Mouse (Mus musculus) liver, embryonic 11.5 days (tissue): Measurements from ENCODE around the gene Ptrh2. TPM values are rescaled to one million over a fixed set of nuclear protein-coding genes. Genes with fewer than 3 reads are reported as not detected.
A peak's percentile ranks its signal among the peaks of the same experiment; 100 is the strongest.
"Not testable (repeated sequence)": the region's sequence is repeated elsewhere in the genome, so short reads cannot be mapped to it uniquely, and the experiment has no call there.

ENCODE experiments used
- ATAC-seq: fragments of 200-750 bp; cut with Nextera tagmentation; replicated peaks from 2 replicates; pipeline ENCODE4 v1.8.0; 2017; ENCODE audit warnings: moderate number of reproducible peaks, mild to moderate bottlenecking, moderate TSS enrichment, moderate library complexity; ENCODE audit not compliant: low FRiP score
- DNase-seq: peaks from one replicate; pipeline ENCODE4 v3.0.0-alpha.2; 2017; ENCODE audit warnings: low spot score
- H3K27ac ChIP-seq: fragments of 300-500 bp; sonication (generic); 2 replicates; pipeline ENCODE4 v1.5.1; 2014; ENCODE audit warnings: mild to moderate bottlenecking, low read depth, low read length, control low read depth
- H3K27me3 ChIP-seq: fragments of 300-500 bp; sonication (generic); replicated peaks from 2 replicates; pipeline ENCODE4 v1.6.1; 2014; ENCODE audit warnings: low read length, mixed read lengths; ENCODE audit not compliant: control insufficient read depth, insufficient read depth
- H3K36me3 ChIP-seq: fragments of 300-500 bp; sonication (generic); 2 replicates; pipeline ENCODE4 v1.6.1; 2014; ENCODE audit warnings: mild to moderate bottlenecking, low read length, moderate library complexity, mixed read lengths; ENCODE audit not compliant: control insufficient read depth, insufficient read depth
- H3K4me1 ChIP-seq: fragments of 300-500 bp; sonication (generic); replicated peaks from 2 replicates; pipeline ENCODE4 v1.6.1; 2014; ENCODE audit warnings: low read length, mixed read lengths; ENCODE audit not compliant: control insufficient read depth, insufficient read depth
- H3K4me2 ChIP-seq: fragments of 300-500 bp; sonication (generic); 2 replicates; pipeline ENCODE4 v1.6.1; 2014; ENCODE audit warnings: mild to moderate bottlenecking, control low read depth, moderate library complexity
- H3K4me3 ChIP-seq: fragments of 300-500 bp; sonication (generic); 2 replicates; pipeline ENCODE4 v1.5.1; 2014; ENCODE audit warnings: low read depth, low read length, control low read depth
- H3K9ac ChIP-seq: fragments of 300-500 bp; sonication (generic); 2 replicates; pipeline ENCODE4 v1.6.1; 2014; ENCODE audit warnings: low read depth, low read length, control low read depth
- H3K9me3 ChIP-seq: fragments of 300-500 bp; sonication (generic); 2 replicates; pipeline ENCODE4 v1.6.1; 2016; ENCODE audit warnings: low read length, inconsistent platforms, mixed read lengths; ENCODE audit not compliant: control insufficient read depth
- WGBS: fragments of 180-500 bp; shearing (Covaris S2); extraction: QIAGEN DNeasy Blood & Tissue Kit; methylation state at CpG from one replicate; pipeline ENCODE4 v1.1.7; 2014; 5-methylcytosine and 5-hydroxymethylcytosine counted together
- polyA plus RNA-seq: library from polyadenylated mRNA; unstranded; fragments of >200 nt; fragmentation: Nextera tagmentation; extraction: Ambion mirVana; gene quantifications from 2 replicates; pipeline ENCODE4 v1.2.1, GENCODE M21; 2014

Ptrh2 gene
- polyA plus RNA-seq, 1 experiment from 2014 or later: 40.5 TPM

DNA sequence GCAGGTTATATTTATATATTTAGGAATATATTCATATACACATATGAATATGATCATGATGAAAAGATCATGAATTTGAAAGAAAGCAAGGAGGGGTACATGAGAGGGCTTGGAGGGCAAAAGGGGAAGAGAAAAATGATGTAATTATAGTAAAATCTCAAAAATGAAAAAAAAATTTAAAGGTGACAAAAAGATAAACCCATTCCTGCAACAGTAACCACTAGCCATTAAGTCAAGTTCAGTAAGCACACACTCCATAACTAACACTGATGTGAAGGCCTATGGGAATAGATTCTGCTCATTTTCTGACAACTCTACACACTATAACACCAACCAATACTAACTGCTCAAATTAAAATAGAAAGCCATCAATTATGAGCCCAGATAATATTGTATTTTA, 41.8 kb downstream of the Ptrh2 start:
- Histone ChIP-seq H3K4me3 (no peak overlapping the region), H3K27me3 (no peaks in the 10 kb centered on the region), H3K9ac (no peak overlapping the region), H3K4me2 (no peak overlapping the region), H3K36me3 (peaks cover 36% of the 10 kb centered on the region), H3K9me3 (no peaks in the 10 kb centered on the region), H3K4me1 (no peaks in the 10 kb centered on the region), H3K27ac (no peak overlapping the region)
- ATAC-seq (no peak), DNase-seq (no peak)

GRCm38 (mm10) chr11:86731443-86731842, 47.7 kb downstream of the Ptrh2 start:
- DNase-seq (no peak), ATAC-seq (no peak)
- Histone ChIP-seq H3K36me3 (peaks cover 27% of the 10 kb centered on the region), H3K9ac (no peak overlapping the region), H3K9me3 (no peaks in the 10 kb centered on the region), H3K27me3 (no peaks in the 10 kb centered on the region), H3K4me1 (no peaks in the 10 kb centered on the region), H3K27ac (no peak overlapping the region), H3K4me2 (no peak overlapping the region), H3K4me3 (no peak overlapping the region)
- WGBS: 91% methylated on average over 2 of the region's 2 CpGs

GRCm38 (mm10) chr11:86734241-86734939, 50.6 kb downstream of the Ptrh2 start:
- Histone ChIP-seq H3K4me3 (no peak overlapping the region), H3K27ac (no peak overlapping the region), H3K9ac (no peak overlapping the region), H3K4me1 (peaks cover 11% of the 10 kb centered on the region), H3K27me3 (no peaks in the 10 kb centered on the region), H3K36me3 (peaks cover 18% of the 10 kb centered on the region), H3K4me2 (no peak overlapping the region), H3K9me3 (no peaks in the 10 kb centered on the region)
- DNase-seq (no peak), ATAC-seq (no peak)
- WGBS: 86% methylated on average over 10 of the region's 10 CpGs

- peaks cover 15% of the 10 kb centered on the region for H3K36me3 ChIP-seq
- ATAC-seq (no peak), DNase-seq (no peak)
- H3K4me3 ChIP-seq: no peak overlapping the region
- no peaks in the 10 kb centered on the region for H3K27me3 ChIP-seq
- no peaks in the 10 kb centered on the region for H3K9me3 ChIP-seq
- H3K27ac ChIP-seq: no peak overlapping the region
- 91% methylated on average over 4 of the region's 4 CpGs for WGBS
- no peak overlapping the region for H3K4me2 ChIP-seq
- H3K9ac ChIP-seq: no peak overlapping the region
- H3K4me1 ChIP-seq: peaks cover 17% of the 10 kb centered on the region
Observed at GRCm38 (mm10) chr11:86734993-86735392, 51.2 kb downstream of the Ptrh2 start.

GRCm38 (mm10) chr11:86737301-86738000, 53.7 kb downstream of the Ptrh2 start:
- ATAC-seq (peak; percentile 90), DNase-seq (no peak)
- Histone ChIP-seq H3K27ac (peak overlapping the region; percentile 5; the same call in 1 of the 2 replicates), H3K27me3 (no peaks in the 10 kb centered on the region), H3K4me2 (peak overlapping the region; percentile 8; the same call in 1 of the 2 replicates), H3K9ac (no peak overlapping the region), H3K4me3 (no peak overlapping the region), H3K36me3 (peaks cover 5% of the 10 kb centered on the region; the same call in 1 of the 2 replicates), H3K9me3 (no peaks in the 10 kb centered on the region), H3K4me1 (peaks cover 34% of the 10 kb centered on the region)
- WGBS: 62% methylated on average over 8 of the region's 8 CpGs

DNA sequence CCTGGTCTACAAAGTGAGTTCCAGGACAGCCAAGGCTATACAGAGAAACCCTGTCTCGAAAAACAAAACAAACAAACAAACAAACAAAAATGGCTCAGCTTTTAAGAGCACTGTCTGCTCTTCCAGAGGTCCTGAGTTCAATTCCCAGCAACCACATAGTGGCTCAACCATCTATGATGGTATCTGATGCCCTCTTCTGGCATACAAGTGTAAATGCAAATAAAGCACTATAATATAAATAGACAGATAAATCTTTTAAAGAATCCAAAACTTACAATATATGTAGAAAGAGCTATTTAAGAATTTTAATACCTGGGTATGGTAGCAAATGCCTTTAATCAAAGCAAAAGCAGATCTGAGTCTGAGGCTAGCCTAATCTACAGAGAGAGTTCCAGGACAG, 54.5 kb downstream of the Ptrh2 start:
- H3K4me2 ChIP-seq, H3K4me3 ChIP-seq, H3K9ac ChIP-seq, H3K9me3 ChIP-seq, ATAC-seq, H3K36me3 ChIP-seq, H3K27me3 ChIP-seq, DNase-seq: not testable (repeated sequence)
- Histone ChIP-seq H3K27ac (0 out of 2 replicates have a peak overlapping the region, but pooled peaks have one; percentile 5), H3K4me1 (peaks cover 35% of the 10 kb centered on the region)
- 88% methylated on average over 1 of the region's 1 CpGs for WGBS

- Histone ChIP-seq H3K27me3 (no peaks in the 10 kb centered on the region), H3K4me3 (no peak overlapping the region), H3K9ac (no peak overlapping the region), H3K4me1 (peaks cover 41% of the 10 kb centered on the region), H3K36me3 (0 out of 2 replicates have a peak, but pooled peaks cover 4% of the 10 kb centered on the region), H3K9me3 (no peaks in the 10 kb centered on the region), H3K4me2 (no peak overlapping the region), H3K27ac (peak overlapping the region; percentile 46)
- WGBS: 84% methylated on average over 1 of the region's 1 CpGs
- ATAC-seq (no peak), DNase-seq (no peak)
Observed at GRCm38 (mm10) chr11:86738956-86739355, 55.2 kb downstream of the Ptrh2 start.

GRCm38 (mm10) chr11:86739470-86739869, 55.7 kb downstream of the Ptrh2 start:
- DNase-seq (no peak), ATAC-seq (no peak)
- no peaks in the 10 kb centered on the region for H3K27me3 ChIP-seq
- WGBS: 62% methylated on average over 2 of the region's 2 CpGs
- H3K9ac ChIP-seq: no peak overlapping the region
- H3K4me1 ChIP-seq: peaks cover 44% of the 10 kb centered on the region
- H3K27ac ChIP-seq: peak overlapping the region; percentile 46; the same call in 1 of the 2 replicates
- H3K9me3 ChIP-seq: no peaks in the 10 kb centered on the region
- no peak overlapping the region for H3K4me2 ChIP-seq
- 0 out of 2 replicates have a peak, but pooled peaks cover 4% of the 10 kb centered on the region for H3K36me3 ChIP-seq
- no peak overlapping the region for H3K4me3 ChIP-seq
